Mouse (Mus musculus): ENCODE data around the gene Fxyd1.

Fxyd1 gene

DNA sequence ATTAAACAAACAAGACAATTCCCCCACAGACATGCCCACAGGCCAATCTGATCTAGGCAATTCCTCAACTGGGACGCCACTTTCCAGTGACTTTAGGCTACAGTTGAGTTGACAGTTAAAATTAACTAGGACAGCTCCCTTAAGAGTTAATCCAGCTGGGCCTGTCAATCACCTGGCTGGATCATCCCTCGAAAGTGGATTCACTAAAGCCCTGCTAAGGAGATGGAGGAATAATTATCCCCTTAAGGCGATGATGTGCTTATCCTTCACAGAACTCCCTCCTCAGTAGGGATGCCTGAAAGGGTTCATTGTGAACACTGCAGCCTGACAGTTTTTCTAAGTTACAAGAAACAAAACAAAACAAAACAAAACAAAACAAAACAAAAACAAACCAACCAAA, 23.6 kb upstream of the Fxyd1 start:
- intact Hi-C loops (cut with DNase I), result no loop called here

DNA sequence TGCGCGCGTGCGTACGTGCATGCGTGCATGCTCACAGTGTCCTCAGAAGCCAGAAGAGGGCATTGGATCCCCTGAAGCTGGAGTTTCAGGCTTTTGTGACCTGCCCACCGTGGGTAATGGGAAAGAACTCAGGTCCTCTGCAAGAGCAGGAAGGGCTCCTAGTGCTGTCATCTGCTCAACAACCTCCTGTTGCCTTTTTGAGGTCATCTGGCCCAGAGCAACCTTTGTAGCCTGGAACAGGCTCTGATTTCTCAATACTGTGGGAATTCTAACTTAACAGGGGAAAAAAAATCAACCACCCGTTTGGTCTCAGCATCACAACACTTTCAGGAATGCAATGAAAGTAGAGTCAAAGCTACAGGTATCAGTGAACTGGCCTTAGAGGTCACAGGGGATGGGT, 22.7 kb upstream of the Fxyd1 start:
- intact Hi-C loops (cut with DNase I), result loop anchor here (10.0 kb wide), 1 partner anchor 205 kb away; no protein-coding TSS in a partner anchor

GRCm38 (mm10) chr7:31077885-31078445, 21.0 kb upstream of the Fxyd1 start:
- intact Hi-C loops (cut with DNase I), result loop anchor here (10.0 kb wide), 1 partner anchor 203 kb away; no protein-coding TSS in a partner anchor

DNA sequence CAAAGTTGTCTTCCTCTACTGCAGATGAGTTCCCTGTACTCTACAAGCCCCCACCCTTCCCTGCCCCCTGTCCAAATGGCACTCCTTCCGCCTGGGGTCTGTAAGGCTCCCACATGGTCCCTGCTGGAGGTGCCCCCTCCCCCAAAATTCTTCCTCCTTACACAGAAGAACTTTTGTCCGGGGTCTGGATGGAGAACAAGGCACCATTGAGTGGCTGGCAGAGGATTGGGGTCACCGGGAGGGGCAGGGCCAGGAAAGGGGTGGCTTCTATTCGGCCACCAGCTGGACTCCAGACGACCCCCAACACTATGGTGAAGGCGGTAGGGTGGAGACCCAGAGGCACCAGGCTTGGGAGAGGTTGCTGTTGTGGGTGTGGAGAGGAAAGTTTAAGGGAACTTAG, 20.5 kb upstream of the Fxyd1 start:
- intact Hi-C loops (cut with DNase I), result loop anchor here (10.0 kb wide), 1 partner anchor 203 kb away; no protein-coding TSS in a partner anchor

GRCm38 (mm10) chr7:31076492-31076891, 19.5 kb upstream of the Fxyd1 start, which contains the start of gene Fxyd3:
Gene Fxyd3, minus strand, starts transcription at chr7:31076704.
- intact Hi-C loops (cut with DNase I), result loop anchor here (10.0 kb wide), 1 partner anchor 202 kb away; no protein-coding TSS in a partner anchor

GRCm38 (mm10) chr7:31074713-31075069, 17.7 kb upstream of the Fxyd1 start:
- intact Hi-C loops (cut with DNase I), result loop anchor here (10.0 kb wide), 1 partner anchor 200 kb away; no protein-coding TSS in a partner anchor

DNA sequence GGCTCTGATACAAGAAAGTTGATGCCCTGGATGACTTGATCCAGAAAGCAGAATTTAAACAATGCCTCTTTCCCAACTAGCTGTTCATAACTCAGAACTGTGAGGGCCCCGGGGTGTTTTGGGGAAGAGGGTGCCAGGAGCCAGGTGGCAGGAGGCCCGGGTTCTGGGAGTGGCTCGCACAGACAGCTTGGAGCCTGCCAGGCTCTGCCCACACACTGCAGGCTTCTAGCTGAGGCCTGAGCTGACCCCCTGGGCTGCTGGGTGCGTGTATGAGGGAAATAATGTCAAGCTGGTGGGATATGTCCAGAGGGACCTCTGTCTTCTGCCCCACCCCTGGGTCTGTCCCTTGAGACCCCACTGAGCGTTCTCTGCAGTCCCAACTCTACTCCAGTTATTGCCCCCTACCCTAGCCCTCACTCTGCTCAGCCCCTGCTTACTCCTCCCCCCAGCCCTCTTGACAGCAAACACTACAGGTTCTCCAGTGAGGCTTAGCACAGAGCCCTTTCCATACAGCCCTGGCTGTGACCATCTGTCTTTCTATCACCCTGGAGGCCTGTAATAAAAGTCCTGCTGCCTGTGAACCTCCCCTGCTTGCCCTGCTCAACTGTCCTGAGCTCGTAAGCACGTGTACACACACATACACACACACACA, 17.2 kb upstream of the Fxyd1 start:
- intact Hi-C loops (cut with DNase I), result loop anchor here (10.0 kb wide), 1 partner anchor 199 kb away; no protein-coding TSS in a partner anchor

DNA sequence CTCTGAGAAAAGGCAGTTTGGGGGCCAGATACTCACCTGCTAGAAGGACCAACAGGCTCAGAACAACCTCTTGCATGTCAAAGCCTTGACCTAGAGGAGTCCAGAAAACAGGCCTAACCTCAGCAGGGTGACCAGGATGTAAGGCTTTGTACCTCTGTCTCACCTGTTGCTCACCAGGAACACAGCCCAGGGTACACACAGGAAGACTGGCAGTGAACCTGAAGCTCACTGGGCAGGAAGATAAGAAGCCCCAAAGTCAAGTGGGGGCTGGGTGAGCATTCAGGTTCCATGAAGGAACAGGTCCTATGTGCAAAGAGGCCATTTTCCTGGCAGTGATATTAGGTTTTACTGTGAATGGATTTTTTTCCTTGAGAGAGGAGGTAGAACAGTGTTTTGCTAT, 16.5 kb upstream of the Fxyd1 start:
- intact Hi-C loops (cut with DNase I), result loop anchor here (10.0 kb wide), 1 partner anchor 199 kb away; no protein-coding TSS in a partner anchor

- intact Hi-C loops (cut with DNase I), result loop anchor here (10.0 kb wide), 1 partner anchor 198 kb away; no protein-coding TSS in a partner anchor
Observed at GRCm38 (mm10) chr7:31072326-31072725, 15.3 kb upstream of the Fxyd1 start.

DNA sequence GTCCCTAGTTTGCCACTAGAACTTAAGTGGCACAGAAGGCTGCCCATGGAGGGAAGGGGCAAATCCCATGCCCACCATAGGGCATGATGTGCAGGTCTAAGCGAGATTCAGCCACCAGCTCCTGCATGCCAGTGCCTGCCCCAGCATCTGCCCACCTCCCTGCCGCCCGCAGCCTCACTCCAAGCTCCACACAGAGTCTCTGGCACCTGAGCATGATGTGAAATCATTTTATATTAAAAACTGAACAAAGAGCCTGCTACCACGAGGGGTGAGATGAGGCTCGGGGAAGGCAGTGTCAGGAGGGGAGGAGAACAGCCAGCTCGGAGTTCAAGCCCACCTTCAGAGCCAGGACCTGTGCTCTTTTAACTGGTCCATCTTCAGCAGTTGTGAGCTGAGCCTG, 13.3 kb upstream of the Fxyd1 start:
- intact Hi-C loops (cut with DNase I), result loop anchor here (10.0 kb wide), 1 partner anchor 196 kb away; no protein-coding TSS in a partner anchor

GRCm38 (mm10) chr7:31069491-31069890, 12.5 kb upstream of the Fxyd1 start:
- intact Hi-C loops (cut with DNase I), result no loop called here

DNA sequence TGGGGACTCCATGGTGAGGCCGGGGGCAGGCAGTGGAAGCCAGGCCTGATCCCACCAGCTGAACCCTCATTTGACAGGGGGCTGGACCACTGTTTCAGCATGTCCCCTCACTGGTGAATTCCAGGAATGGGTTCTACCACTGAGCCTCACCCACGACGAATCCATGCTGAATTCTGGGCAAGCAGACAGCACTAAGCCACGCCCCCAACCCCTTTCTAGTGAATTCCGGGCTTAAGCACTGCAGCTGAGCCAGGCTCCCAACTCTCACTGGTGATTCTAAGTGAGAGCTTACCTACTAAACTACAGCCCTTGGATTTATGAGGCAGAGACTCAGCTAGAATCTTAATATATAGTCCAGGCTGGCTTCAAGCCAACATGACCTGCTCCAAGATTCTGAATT, 10.8 kb upstream of the Fxyd1 start:
- intact Hi-C loops (cut with DNase I), result no loop called here

- intact Hi-C loops (cut with DNase I), result no loop called here
Observed at GRCm38 (mm10) chr7:31063074-31063560, 6.1 kb upstream of the Fxyd1 start.

DNA sequence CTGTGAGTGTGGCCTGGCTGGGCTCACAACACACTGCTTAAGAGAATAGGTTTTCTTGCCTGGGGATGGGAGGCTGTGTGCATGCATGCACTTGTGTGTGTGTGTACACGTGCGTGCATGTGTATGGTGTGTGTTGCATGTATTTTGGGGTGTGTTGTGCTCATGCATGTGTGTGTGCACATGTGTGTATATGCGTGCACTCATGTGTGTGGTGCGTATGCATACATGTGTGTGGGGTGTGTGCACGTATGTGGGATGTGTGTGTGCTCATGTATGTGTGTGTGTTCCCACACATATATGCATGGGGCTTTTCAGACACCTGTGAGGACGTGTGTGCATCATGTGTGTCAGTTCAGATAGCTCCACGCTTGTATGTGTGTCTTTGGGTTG, 3.6 kb upstream of the Fxyd1 start:
- intact Hi-C loops (cut with DNase I), result no loop called here

GRCm38 (mm10) chr7:31059919-31060620, 3.1 kb upstream of the Fxyd1 start:
- intact Hi-C loops (cut with DNase I), result loop anchor here (5.0 kb wide), 1 partner anchor 37 kb away; no protein-coding TSS in a partner anchor

DNA sequence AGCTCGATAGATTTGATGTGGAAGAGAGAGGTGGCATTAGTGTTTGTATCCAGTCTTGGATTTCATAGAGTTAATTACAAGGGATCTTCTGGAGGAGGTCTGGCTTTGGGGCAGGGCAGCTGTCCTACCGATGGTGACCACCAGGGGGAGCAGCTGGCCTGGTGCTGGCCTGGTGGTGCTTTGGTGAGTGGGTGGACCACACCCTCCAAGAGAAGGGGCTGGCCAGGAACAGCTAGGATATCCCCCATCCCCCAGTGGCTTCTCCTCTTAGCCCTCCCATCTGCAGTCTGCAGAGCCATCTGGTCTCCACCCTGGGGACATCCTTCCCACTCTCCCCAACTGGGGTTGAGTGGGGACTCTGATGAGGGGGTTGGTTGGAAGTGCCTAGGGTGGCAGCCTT, 2.1 kb upstream of the Fxyd1 start, which contains the start of gene Lgi4:
Gene Lgi4, plus strand, starts transcription at position 235 of the 400 bp plus-strand sequence.
- intact Hi-C loops (cut with DNase I), result loop anchor here (5.0 kb wide), 1 partner anchor 38 kb away; no protein-coding TSS in a partner anchor

DNA sequence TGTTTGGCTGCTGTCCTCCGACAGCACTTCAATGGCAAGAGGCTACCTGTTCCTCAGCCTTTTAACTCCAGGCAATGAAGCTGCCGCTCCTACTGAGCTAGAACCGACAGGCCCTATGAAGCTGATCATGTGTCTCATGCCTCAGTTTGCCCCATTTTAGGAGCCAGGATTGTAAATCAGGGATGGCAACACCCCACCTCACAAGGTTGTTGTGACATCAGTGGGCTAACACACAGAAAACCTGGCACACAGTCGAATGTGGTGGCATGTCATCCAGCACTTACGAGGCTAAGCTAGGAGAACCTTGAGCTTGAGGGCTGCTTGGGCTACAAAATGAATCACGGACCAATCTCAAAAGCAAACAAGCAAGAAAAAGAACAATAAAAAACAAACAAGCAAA, 1.2 kb upstream of the Fxyd1 start:
- intact Hi-C loops (cut with DNase I), result loop anchor here (5.0 kb wide), 1 partner anchor 39 kb away; no protein-coding TSS in a partner anchor

DNA sequence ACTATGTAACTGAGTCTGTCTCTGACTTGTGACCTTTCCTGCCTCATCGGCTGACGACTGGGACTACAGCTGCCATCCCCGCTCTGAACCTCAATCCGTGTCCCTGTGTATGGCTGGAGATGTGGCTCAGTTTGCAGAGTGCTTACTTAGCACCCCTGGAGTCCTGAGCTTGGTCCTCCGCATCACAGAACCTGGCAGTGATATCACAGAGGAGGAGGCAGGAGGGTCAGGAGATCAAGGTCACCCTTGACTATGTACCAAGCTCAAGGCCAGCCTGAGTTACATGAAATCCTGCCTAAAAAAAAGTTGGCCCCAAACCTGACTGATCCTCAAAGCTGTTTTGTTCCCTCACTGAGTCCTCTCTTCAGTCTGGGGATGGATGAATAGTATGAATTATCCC, 731 bp upstream of the Fxyd1 start:
- intact Hi-C loops (cut with DNase I), result loop anchor here (5.0 kb wide), 1 partner anchor 40 kb away; no protein-coding TSS in a partner anchor

DNA sequence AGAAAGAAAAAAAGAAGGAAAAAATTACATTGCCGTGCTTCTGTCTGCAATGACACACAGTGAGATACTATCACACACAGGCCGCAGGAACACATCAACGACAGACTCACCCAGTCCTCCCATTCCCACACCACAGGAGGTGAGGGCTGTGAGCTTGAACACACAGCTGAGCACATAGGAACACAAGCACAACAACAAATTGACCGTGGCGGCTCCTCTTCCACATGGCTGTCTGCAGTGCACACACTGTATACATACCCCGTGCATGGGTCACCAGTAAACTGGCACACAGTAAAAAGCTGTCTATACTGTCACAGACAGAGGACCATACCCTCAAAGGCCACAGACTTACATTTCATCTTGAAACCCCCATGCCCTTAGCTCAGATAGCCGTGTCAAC, 551 bp downstream of the Fxyd1 start:
- intact Hi-C loops (cut with DNase I), result loop anchor here (5.0 kb wide), 1 partner anchor 41 kb away; no protein-coding TSS in a partner anchor

DNA sequence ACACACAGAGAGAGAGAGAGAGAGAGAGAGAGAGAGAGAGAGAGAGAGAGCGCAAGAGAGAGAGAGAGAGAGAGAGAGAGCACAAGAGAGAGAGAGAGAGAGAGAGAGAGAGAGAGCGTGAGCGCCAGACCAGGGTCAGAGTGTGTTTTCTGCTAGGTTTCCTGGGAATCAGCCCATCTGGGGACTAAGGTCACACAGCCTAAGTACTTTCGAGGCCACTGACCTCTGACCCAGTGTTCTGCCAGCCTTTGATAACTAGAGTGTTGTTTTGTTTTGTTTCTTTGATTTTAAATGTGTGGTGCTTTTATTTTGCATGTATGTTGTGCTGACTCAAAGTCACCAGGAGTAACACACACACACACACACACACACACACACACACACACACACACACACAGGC, 1.1 kb downstream of the Fxyd1 start:
- intact Hi-C loops (cut with DNase I), result loop anchor here (5.0 kb wide), 1 partner anchor 41 kb away; no protein-coding TSS in a partner anchor

DNA sequence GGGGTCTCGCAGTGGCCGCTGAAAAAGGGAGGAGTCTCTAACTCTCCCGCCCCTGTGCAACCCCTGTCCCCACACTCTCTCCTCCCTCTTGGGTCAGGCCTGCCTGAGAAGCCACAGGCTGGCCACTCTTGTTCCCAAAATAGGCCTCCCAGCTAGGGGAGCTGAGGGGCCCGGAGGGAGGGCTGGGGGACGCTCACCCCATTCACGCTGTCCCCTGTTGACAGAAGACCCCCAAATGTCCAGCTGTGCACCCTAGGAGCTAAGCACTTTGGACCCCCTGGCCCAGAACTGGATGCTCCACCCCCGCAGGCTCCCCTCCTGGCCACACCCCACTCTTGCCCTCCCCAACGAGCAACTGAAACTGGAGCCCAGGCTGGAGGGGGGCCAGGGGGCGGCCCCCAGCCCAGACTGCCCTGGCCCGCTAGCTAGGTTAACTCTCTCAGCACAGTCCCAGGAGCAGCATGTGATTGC, 1.6 kb downstream of the Fxyd1 start:
- intact Hi-C loops (cut with DNase I), result loop anchor here (5.0 kb wide), 1 partner anchor 42 kb away; no protein-coding TSS in a partner anchor
